Mouse (Mus musculus) erythroblast, embryonic 14.5 days (primary cell): ENCODE data around the gene Smim6.

Experiments used
- GATA1 ChIP-seq: IDR thresholded peaks from 2 replicates; pipeline ENCODE4 v1.6.1; 2012; ENCODE audit warnings: low read length, inconsistent platforms, mixed read lengths
- TAL1 ChIP-seq: IDR thresholded peaks from 3 replicates; pipeline ENCODE4 v1.6.1; 2012; ENCODE audit warnings: low read length, inconsistent platforms, mixed read lengths

DNA sequence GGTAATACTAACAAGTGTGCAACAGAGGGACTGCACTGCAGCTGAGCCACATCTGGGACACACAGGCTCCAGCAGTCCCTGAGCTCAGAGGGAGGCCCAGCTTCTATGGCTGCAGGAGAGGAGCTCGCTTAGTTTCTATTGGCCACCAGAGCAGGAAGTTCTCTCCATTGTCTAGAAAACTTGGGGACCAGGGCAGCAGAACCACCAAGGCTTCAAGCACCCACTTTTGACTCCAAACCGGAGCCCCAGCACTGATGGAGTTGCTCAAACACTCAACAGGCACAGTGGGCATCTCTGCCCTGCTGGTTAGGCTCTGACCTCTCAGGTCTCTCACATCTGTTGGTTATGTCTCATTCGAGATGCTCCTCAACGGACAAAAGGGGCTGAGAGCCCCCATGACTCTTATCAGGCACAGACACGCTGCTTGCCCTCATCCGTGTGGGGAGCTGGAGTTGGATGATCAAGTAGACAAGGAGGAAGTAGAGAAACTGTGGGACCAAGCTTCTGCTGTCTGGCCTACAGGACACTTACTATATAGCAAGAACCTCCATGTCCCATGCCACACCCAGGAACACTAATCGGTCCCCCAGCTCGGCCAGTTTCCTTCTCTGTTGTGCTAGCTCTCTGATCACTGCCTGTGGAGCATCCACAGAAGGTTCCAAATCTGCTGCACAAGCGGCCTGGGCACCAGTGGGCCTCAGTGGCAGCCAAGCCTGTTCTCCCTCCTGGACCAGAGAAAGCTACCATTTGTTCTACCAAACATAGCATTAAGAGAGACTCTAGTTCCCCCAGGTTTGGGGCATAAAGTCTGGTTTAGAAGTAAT lies 10.3 kb upstream of the Smim6 start:
- peak; percentile 25; the same call in 1 of the 2 replicates for TF ChIP-seq GATA1
- peak; percentile 71 for TF ChIP-seq TAL1
